Mouse (Mus musculus) neural tube, embryonic 15.5 days (tissue): Measurements from ENCODE around the gene Kif19a. TPM values are rescaled to one million over a fixed set of nuclear protein-coding genes. Genes with fewer than 3 reads are reported as not detected.

Experiments used
- ATAC-seq: fragments of 200-750 bp; cut with Nextera tagmentation; 2 replicates; pipeline ENCODE4 v1.8.0; 2017; ENCODE audit warnings: mild to moderate bottlenecking, moderate TSS enrichment, moderate library complexity; ENCODE audit not compliant: low FRiP score
- H3K27ac ChIP-seq: fragments of 300-500 bp; sonication (generic); replicated peaks from 2 replicates; pipeline ENCODE4 v1.5.1; 2015; ENCODE audit warnings: mild to moderate bottlenecking, inconsistent platforms
- H3K27me3 ChIP-seq: fragments of 300-500 bp; sonication (generic); replicated peaks from 2 replicates; pipeline ENCODE4 v1.6.1; 2015; ENCODE audit warnings: inconsistent platforms
- H3K36me3 ChIP-seq: fragments of 300-500 bp; sonication (generic); 2 replicates; pipeline ENCODE4 v1.6.1; 2015; ENCODE audit warnings: inconsistent platforms
- H3K4me1 ChIP-seq: fragments of 300-500 bp; sonication (generic); 2 replicates; pipeline ENCODE4 v1.6.1; 2015; ENCODE audit warnings: inconsistent platforms
- H3K4me2 ChIP-seq: fragments of 300-500 bp; sonication (generic); 2 replicates; pipeline ENCODE4 v1.6.1; 2015; ENCODE audit warnings: inconsistent platforms, mild to moderate bottlenecking, moderate library complexity
- H3K4me3 ChIP-seq: fragments of 300-500 bp; sonication (generic); replicated peaks from 2 replicates; pipeline ENCODE4 v1.5.1; 2015; ENCODE audit warnings: mild to moderate bottlenecking, inconsistent platforms
- H3K9ac ChIP-seq: fragments of 300-500 bp; sonication (generic); replicated peaks from 2 replicates; pipeline ENCODE4 v1.6.1; 2015; ENCODE audit warnings: mild to moderate bottlenecking, inconsistent platforms
- H3K9me3 ChIP-seq: fragments of 300-500 bp; sonication (generic); replicated peaks from 2 replicates; pipeline ENCODE4 v1.6.1; 2016; ENCODE audit warnings: inconsistent platforms
- WGBS: fragments of 180-500 bp; shearing (Covaris S2); methylation state at CpG from one replicate; pipeline ENCODE4 v1.1.7; 2015; ENCODE audit warnings: mixed read lengths; 5-methylcytosine and 5-hydroxymethylcytosine counted together
- polyA plus RNA-seq: library from polyadenylated mRNA; unstranded; fragments of >200 nt; fragmentation: Nextera tagmentation; extraction: Ambion mirVana; gene quantifications from 2 replicates; pipeline ENCODE4 v1.2.1, GENCODE M21; 2015

Kif19a gene
- polyA plus RNA-seq, 1 experiment from 2014 or later, result 0.47 TPM

DNA sequence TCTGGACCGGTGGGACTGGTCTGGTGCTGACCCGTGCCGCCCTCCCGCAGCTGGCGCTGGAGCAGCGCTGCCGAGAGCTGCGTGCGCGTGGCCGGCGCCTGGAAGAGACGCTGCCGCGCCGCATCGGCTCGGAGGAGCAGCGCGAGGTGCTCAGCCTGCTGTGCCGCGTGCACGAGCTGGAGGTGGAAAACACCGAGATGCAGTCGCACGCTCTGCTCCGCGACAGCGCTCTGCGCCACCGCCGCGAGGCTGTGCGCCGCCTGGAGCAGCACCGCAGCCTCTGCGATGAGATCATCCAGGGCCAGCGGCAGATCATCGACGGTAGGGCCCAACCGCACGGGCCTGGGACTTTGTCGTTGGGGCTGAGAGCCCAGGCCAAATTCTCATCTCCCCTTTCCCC is 21.1 kb downstream of the Kif19a start:
- Histone ChIP-seq H3K9ac (peak overlapping the region; percentile 32; the same call in 1 of the 2 replicates), H3K27ac (peak overlapping the region; percentile 41; the same call in 1 of the 2 replicates), H3K4me3 (peak overlapping the region; percentile 34), H3K9me3 (no peaks in the 10 kb centered on the region), H3K4me2 (peak overlapping the region; percentile 63), H3K27me3 (peaks cover 49% of the 10 kb centered on the region), H3K4me1 (peaks cover 32% of the 10 kb centered on the region), H3K36me3 (no peaks in the 10 kb centered on the region)
- WGBS, result under 1% methylated on average over 43 of the region's 43 CpGs
- peak; percentile 62; the same call in 1 of the 2 replicates for ATAC-seq

DNA sequence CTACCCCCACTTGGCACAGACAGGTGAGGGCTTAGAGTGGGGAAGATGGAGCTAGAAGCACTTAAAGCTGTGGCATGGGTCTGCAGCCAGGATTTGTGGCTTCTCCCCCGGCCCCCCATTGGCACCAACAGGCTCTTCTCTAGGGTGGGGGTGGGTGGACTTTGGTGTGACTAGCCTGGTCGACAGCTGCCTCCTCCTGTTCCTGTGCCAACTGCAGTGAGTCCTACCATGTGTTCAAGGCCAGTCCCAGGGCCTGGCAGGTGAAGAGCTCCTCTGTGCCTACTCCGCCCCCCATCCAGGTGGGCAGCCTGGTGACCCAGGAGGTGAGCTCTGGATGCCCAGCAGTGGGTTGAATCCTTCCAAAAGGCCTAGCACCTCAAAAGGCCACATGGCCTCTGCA is 22.4 kb downstream of the Kif19a start:
- H3K4me1 ChIP-seq, result peaks cover 45% of the 10 kb centered on the region
- 79% methylated on average over 3 of the region's 3 CpGs for WGBS
- H3K4me3 ChIP-seq, result no peak overlapping the region
- ATAC-seq, result no peak
- peaks cover 53% of the 10 kb centered on the region for H3K27me3 ChIP-seq
- no peak overlapping the region for H3K9ac ChIP-seq
- H3K9me3 ChIP-seq, result no peaks in the 10 kb centered on the region
- no peak overlapping the region for H3K27ac ChIP-seq
- no peak overlapping the region for H3K4me2 ChIP-seq
- H3K36me3 ChIP-seq, result no peaks in the 10 kb centered on the region

DNA sequence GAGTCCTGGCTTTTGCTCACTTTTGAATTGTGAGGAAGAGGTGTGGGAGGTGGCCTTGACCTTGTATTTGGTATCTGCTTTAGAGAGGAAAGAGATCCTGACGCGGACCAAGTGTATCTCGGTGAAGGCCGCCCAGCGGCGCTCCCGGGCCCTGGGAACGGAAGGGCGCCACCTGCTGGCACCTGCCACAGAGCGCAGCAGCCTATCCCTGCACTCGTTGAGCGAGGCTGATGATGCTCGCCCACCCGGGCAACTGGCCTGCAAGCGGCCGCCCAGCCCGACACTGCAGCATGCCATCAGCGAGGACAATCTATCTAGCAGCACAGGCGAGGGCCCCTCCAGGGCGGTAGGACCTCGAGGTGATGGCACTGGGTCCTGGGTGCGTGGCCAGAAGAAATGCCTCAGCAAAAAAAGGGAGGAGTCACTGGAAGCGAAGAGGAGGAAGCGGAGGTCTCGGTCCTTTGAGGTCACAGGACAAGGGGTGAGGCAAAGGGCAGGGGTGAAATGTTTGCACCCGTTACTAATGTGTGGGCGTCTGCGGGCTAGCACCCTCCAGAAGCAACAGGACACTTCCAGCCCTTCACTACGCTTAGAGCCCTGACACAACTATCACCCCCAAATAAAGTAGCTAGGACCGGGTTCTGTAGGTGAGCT is 24.0 kb downstream of the Kif19a start:
- WGBS, result 10% methylated on average over 30 of the region's 30 CpGs

DNA sequence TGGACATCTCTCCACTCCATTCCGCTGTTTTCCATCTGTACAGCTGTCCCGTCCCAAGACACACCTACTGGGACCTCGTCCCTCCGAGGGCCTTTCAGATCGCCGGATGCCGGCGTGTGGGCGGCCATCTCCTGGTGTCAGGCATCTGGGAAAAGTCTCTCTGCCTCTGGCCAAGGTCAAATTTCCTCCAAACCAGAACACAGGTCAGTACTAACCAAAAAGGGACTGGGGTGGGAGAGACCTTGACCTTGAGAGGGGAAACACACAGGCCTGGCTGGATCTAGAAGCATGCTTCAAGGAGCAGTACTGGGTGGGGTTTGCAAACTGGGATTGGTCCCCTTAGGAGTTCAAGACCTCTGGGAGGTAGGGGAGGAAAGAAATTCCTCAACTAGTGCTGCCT is 24.5 kb downstream of the Kif19a start:
- no peak overlapping the region for H3K27ac ChIP-seq
- H3K4me2 ChIP-seq, result no peak overlapping the region
- 75% methylated on average over 9 of the region's 9 CpGs for WGBS
- ATAC-seq, result no peak
- H3K36me3 ChIP-seq, result no peaks in the 10 kb centered on the region
- no peak overlapping the region; the same call in 1 of the 2 replicates for H3K4me3 ChIP-seq
- H3K9me3 ChIP-seq, result no peaks in the 10 kb centered on the region
- H3K27me3 ChIP-seq, result peaks cover 45% of the 10 kb centered on the region
- H3K9ac ChIP-seq, result no peak overlapping the region
- H3K4me1 ChIP-seq, result peaks cover 65% of the 10 kb centered on the region

More for the DNA sequence above, 24.0 kb downstream of the Kif19a start:
- ATAC-seq, result 0 out of 2 replicates have a peak, but pooled peaks have one; percentile 34
- Histone ChIP-seq H3K36me3 (no peaks in the 10 kb centered on the region), H3K9me3 (no peaks in the 10 kb centered on the region), H3K27me3 (peaks cover 48% of the 10 kb centered on the region), H3K9ac (peak overlapping the region; percentile 24; the same call in 1 of the 2 replicates), H3K4me1 (peaks cover 60% of the 10 kb centered on the region), H3K27ac (no peak overlapping the region), H3K4me2 (peak overlapping the region; percentile 53), H3K4me3 (peak overlapping the region; percentile 22)

DNA sequence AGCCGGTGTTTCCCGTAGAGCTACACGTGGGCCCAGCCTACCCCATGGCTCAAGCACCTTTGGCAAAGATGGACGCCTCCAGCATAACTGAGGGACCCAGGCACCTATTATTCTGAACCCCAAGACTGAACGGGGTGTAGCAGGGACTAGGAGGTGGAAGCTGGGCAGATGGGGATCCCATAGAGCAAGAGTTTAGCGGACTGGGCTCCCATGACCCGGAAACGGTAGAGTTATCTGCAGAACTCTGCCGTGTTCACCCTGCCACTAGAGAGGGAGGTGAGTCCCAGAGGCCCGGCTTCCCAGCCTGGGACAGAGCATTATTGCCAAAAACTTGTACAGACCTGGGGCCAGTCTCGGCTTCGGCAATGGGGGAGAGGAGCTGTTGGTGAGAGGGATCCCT is 25.0 kb downstream of the Kif19a start:
- 65% methylated on average over 12 of the region's 12 CpGs for WGBS
- H3K4me3 ChIP-seq, result no peak overlapping the region
- H3K4me2 ChIP-seq, result no peak overlapping the region
- ATAC-seq, result no peak
- H3K9ac ChIP-seq, result no peak overlapping the region
- peaks cover 44% of the 10 kb centered on the region for H3K27me3 ChIP-seq
- no peaks in the 10 kb centered on the region for H3K9me3 ChIP-seq
- no peak overlapping the region for H3K27ac ChIP-seq
- no peaks in the 10 kb centered on the region for H3K36me3 ChIP-seq
- H3K4me1 ChIP-seq, result peaks cover 70% of the 10 kb centered on the region

DNA sequence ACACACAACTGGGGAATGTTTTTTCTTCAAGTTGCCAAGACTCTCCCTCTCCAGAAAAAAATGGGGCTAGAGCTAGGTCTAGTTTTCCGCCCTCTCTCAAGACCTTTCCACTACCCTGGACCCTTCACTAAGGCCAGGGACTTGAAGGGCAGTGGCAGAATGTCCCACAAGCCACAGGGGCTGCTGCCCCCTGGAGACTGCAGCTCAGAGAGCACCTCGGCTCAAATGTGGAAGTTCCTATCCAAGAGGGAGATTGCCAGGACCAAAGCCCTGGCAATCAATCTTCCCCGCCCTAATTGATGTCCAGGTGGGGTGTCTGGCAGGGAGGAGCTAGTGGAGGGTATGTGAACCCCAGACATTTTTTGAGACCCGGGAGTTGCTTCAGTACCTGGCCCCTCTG is 25.7 kb downstream of the Kif19a start:
- Histone ChIP-seq H3K4me2 (peak overlapping the region; percentile 92), H3K4me1 (peaks cover 76% of the 10 kb centered on the region), H3K36me3 (no peaks in the 10 kb centered on the region), H3K4me3 (peak overlapping the region; percentile 54), H3K9ac (peak overlapping the region; percentile 67), H3K27ac (0 out of 2 replicates have a peak overlapping the region, but pooled peaks have one; percentile 93), H3K9me3 (no peaks in the 10 kb centered on the region), H3K27me3 (peaks cover 37% of the 10 kb centered on the region)
- no peak for ATAC-seq
- WGBS, result 36% methylated on average over 4 of the region's 4 CpGs

DNA sequence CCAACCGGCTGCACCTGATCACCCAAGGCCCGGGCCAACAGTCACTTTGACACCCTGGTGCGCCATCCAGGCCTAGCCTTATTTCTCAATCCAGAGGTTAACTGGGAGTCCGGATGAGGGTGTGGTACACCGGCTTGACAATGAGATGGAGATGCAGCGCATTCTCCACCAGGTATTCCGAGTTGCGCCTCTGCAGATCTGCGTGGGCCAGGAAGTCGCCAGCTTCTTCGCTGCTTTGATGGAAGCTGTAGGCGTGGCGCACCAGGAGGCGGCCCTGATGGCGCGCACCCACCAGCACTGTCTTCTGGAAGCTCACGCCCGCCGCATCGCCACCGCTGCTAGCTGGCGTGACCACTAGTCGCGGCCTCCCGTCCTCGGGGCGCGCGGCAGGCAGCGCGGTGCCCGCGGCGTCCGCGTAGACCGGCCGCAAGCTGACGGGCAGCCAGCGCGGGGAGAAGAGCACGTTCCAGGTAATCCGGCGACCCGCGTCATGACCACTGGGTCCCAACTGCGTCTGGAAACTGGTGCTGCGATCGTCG is 26.2 kb downstream of the Kif19a start:
- Histone ChIP-seq H3K9ac (peak overlapping the region; percentile 67), H3K36me3 (no peaks in the 10 kb centered on the region), H3K9me3 (no peaks in the 10 kb centered on the region), H3K4me3 (peak overlapping the region; percentile 54), H3K4me1 (peaks cover 77% of the 10 kb centered on the region), H3K4me2 (peak overlapping the region; percentile 92), H3K27me3 (peaks cover 36% of the 10 kb centered on the region), H3K27ac (peak overlapping the region; percentile 93)
- 0 out of 2 replicates have a peak, but pooled peaks have one; percentile 3 for ATAC-seq
- WGBS, result 4% methylated on average over 50 of the region's 50 CpGs

DNA sequence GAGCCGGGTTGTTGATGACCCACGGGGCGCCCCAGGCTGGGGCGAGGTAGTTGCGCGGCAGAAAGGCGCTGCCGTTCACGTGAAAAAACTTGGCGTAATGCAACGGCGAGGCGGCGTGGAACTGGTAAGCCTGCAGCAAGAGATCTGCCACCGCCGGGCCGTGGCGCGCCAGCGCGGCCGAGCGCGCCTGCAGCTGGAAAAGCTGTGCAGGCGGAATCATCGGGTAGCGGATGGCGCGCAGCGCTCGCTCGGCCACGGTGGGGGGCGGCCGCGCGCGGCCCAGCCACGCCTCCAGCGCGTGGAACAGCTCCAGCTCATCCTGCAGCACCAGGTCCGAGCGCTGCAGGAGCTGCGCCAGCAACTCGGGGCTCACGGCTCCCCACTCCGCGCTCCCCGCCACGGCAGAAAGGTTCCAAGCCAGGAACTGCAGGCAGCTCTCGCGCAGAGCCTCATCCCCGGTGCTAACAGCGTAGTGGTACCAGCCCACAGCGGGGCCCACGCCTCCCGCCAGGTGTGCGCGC is 26.8 kb downstream of the Kif19a start:
- peak overlapping the region; percentile 92 for H3K4me2 ChIP-seq
- H3K9ac ChIP-seq, result peak overlapping the region; percentile 67
- H3K4me1 ChIP-seq, result peaks cover 75% of the 10 kb centered on the region
- peak; percentile 36 for ATAC-seq
- no peaks in the 10 kb centered on the region for H3K36me3 ChIP-seq
- H3K4me3 ChIP-seq, result peak overlapping the region; percentile 54
- WGBS, result under 1% methylated on average over 58 of the region's 59 CpGs
- H3K27me3 ChIP-seq, result peaks cover 31% of the 10 kb centered on the region
- H3K27ac ChIP-seq, result peak overlapping the region; percentile 93
- no peaks in the 10 kb centered on the region for H3K9me3 ChIP-seq

DNA sequence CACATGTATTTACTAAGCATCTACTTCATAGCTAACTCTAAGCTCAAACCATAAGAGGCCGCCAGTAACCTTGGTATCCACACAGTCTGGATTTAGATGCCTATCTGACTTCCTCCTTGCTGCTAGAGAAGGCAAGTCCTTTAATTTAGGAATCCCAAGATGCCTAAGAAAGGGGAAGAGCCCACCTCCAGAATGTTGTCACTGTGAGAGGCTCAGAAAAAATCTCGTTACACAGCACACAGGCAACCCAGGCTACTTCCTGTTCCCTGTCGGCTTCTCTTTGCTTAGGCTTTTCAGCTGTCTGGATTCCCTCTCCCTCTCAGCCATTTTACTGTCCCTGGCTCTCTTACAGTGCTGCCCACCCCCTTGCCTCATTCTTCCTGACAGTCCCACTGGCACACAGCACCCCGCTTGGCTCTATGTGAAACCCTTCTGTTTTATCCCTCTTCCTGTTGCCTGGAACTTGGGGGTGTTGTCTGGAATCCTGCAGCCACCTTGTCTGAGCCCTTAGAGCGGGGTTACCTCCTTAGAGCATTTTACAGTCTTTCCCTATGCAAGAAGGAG is 27.8 kb downstream of the Kif19a start:
- H3K9me3 ChIP-seq, result no peaks in the 10 kb centered on the region
- peak overlapping the region; percentile 93; the same call in 1 of the 2 replicates for H3K27ac ChIP-seq
- peaks cover 75% of the 10 kb centered on the region for H3K4me1 ChIP-seq
- 43% methylated on average over 5 of the region's 5 CpGs for WGBS
- ATAC-seq, result no peak
- H3K4me3 ChIP-seq, result peak overlapping the region; percentile 54; the same call in 1 of the 2 replicates
- no peaks in the 10 kb centered on the region for H3K36me3 ChIP-seq
- peak overlapping the region; percentile 1; the same call in 1 of the 2 replicates for H3K9ac ChIP-seq
- H3K27me3 ChIP-seq, result peaks cover 21% of the 10 kb centered on the region
- H3K4me2 ChIP-seq, result peak overlapping the region; percentile 92

DNA sequence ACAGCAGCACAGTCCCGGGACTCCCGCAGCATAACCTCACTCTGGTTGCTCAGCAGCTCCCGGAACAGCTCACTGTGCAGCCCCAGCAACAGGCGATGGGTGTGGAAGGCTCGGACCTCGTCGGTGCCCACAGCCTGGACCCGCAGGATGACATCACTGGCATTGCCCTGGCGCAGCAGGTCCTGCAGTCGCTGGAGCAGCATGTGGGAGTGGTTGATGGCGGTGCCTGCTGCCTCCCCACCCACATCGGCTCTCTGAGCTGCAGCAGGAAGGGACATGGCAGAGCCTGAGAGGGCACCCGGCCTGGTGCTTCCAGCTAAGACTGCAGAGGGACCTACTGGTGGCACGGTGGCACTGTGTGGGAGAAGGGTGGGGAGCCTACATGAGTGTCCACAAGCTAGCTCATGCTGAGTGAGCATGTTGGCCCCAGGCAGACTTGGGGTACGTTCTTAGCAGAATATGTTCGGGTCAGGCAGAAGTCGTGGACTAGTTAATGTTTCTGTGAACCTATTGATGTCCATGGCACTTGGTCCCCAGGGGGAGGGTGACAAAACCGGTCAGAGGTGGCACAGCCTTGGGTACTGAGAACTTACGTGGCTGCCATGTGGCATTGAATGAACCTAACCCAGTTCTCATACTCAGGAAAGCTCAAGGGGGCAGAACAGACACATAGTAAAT is 28.8 kb downstream of the Kif19a start:
- Histone ChIP-seq H3K27me3 (peaks cover 21% of the 10 kb centered on the region), H3K9me3 (no peaks in the 10 kb centered on the region), H3K27ac (peak overlapping the region; percentile 93), H3K9ac (no peak overlapping the region), H3K4me3 (no peak overlapping the region), H3K4me2 (peak overlapping the region; percentile 92), H3K4me1 (peaks cover 71% of the 10 kb centered on the region), H3K36me3 (no peaks in the 10 kb centered on the region)
- WGBS, result 33% methylated on average over 19 of the region's 19 CpGs
- no peak for ATAC-seq

DNA sequence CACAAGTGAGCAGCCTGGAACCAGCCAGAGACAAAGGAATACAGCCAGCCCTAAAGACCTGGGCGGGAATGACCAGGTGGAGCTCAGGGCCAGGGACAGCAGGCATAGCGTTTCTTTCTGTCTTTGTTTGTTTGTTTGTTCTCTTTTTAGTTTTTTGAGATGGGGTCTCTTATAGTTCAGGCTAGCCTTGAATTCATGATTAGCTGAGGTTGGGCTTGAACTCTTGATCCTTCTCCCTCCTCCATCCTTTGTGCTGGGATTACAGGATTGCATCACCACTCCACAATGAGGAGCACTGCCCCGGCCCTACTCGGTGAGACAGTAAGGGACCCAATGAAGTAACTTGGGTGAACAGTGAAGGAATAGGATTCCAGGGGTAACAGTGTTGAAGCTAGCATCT is 29.5 kb downstream of the Kif19a start:
- ATAC-seq, result no peak
- H3K4me3 ChIP-seq, result peak overlapping the region; percentile 40
- H3K4me2 ChIP-seq, result peak overlapping the region; percentile 92
- H3K36me3 ChIP-seq, result no peaks in the 10 kb centered on the region
- H3K9me3 ChIP-seq, result no peaks in the 10 kb centered on the region
- 24% methylated on average over 4 of the region's 4 CpGs for WGBS
- peaks cover 15% of the 10 kb centered on the region for H3K27me3 ChIP-seq
- H3K9ac ChIP-seq, result peak overlapping the region; percentile 46; the same call in 1 of the 2 replicates
- H3K4me1 ChIP-seq, result peaks cover 64% of the 10 kb centered on the region
- H3K27ac ChIP-seq, result peak overlapping the region; percentile 93
